Mouse (Mus musculus): ENCODE results near the gene Net1.

DNA sequence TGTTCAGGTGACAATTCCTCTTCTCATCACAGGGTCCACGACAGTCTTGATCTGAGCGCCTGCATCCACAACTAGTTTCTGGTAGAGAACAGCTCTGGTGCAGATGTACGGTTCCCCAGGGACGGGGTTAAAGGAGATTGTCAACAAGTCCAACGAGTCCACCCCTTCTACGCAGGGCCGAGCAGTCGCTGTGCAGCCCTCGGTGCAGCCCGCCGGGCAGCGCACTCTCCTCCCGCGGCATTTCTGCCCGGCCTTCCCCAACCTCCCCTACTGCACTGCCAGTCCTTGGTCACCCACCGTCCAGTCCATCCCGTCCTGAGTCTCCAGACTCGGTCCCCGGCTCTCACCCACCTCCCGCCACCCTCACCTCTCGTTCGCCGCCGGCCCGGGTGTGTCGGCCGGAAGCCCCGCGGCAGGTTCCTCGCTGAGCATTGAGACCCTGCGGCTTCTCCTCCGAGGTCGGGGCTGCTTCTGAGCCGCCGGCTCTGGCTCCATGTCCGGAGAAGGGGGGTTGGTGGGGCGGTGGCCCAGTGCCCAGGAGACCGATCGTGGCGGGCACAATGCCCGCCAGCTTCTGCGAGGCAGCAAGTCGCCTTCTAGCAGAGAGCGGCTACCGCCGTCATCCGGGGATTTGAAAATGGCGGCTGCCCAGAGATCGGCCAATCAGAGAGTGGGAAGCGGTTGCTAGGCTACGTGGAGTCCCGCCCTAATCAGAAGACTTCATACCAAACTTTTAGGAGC lies at the start of gene Net1, which contains the start of gene Tubal3:
- TF ChIP-seq POLR2A (IDR thresholded peaks at IDR 0.05; ENCODE audit: borderline replicate concordance, control insufficient read depth, low read depth, low read length) = peak; percentile 44; the same call in 1 of the 2 replicates
- TF ChIP-seq CTCF (IDR thresholded peaks at IDR 0.05; ENCODE audit: control insufficient read depth, insufficient read depth, low read length) = no peak

Measured in bone marrow, adult 2 months (tissue).